Mouse (Mus musculus): Measurements from ENCODE around the gene Hist2h2aa1. TPM values are rescaled to one million over a fixed set of nuclear protein-coding genes. Genes with fewer than 3 reads are reported as not detected.

Hist2h2aa1 gene
- polyA plus RNA-seq, 1 experiment from 2014 or later: 14.4 TPM

DNA sequence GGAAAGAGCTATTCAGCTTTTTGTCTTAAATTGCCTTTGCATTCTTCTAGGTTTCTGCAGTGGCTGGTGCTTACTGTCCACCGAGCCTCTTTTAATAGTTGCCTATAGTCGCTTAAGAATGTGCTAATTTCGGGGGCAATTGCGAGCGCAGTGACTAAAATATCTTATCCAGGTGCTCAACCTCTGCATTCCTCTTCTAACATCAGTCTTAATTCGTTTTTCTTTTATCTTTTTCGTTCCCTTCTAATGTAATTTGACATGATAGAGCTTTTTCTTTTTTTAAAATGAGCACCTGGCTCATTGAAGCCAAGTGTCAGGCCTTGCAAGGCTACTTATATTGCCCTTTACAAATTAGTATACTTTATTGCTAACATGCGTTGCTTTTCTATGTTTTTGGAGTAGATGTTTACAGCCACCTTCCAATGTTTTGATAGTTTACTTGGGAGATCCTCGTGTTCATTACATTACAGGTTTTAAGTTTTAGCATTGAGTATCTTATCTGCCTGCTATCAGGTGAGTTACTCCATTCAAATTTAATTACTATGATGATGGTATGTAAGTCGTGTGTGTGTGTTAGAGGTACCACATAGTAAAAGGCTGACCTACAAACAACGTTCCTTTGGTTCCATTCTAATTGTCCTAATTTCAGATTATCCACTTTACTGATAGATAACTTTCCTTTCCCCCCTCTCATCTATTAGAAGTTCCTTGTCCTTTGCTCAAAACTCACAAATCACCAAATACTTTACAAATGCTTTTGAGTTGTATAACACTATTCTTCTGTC lies 2.3 kb downstream of the Hist2h2aa1 start:
- WGBS: 5% methylated on average over 11 of the region's 11 CpGs
- Histone ChIP-seq H3K36me3 (replicated peaks) (no peaks in the 10 kb centered on the region), H3K4me2 (peak overlapping the region; percentile 42), H3K27ac (no peak overlapping the region), H3K4me3 (peak overlapping the region; percentile 22), H3K9me3 (no peaks in the 10 kb centered on the region), H3K4me1 (peaks cover 15% of the 10 kb centered on the region), H3K27me3 (replicated peaks) (no peaks in the 10 kb centered on the region), H3K9ac (no peak overlapping the region)
- no peak for ATAC-seq (replicated peaks)

DNA sequence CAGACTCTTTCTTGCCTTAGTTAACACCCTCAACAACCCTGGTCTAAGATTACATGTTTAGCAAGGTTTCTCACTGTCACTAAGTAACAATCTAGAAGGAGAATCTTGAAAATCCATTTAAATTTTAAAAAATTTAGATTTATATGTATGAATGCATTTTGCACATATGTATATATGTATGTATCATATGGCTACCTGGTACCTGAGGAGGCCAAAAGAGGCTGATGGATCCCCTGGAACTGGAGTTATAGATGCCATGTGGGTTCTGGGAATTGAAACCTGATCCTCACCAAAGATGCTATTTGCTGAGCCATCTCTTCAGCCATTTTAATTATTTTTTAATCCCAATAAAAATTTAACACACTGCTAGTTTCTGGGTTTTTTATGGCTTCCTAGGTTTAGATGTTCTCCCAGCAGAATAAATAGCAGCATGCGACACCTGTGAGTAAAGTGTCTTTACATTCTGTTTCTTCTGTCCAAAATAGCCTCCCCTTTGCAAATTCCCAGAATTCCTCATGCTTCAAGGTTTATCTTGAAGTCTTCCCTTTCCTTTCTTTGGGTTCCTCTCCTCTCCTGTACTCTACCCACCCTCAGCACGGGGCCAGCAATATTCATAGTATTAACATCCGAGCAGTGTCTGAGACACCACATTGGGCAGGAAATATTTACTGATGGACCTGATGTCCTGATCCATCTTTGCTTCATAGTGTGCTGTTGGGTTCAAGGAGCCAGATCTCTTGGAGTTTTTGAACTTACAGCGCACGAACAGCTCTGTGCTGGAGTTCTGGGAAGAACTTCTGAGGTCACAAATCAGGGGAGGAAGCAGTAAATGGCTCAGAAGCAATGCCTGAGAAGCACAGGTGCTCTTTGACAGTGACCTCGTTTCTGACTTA lies 3.1 kb downstream of the Hist2h2aa1 start:
- Histone ChIP-seq H3K9me3 (no peaks in the 10 kb centered on the region), H3K4me2 (peak overlapping the region; percentile 42; the same call in 1 of the 2 replicates), H3K27ac (no peak overlapping the region), H3K27me3 (replicated peaks) (no peaks in the 10 kb centered on the region), H3K4me3 (no peak overlapping the region), H3K9ac (no peak overlapping the region), H3K4me1 (peaks cover 15% of the 10 kb centered on the region), H3K36me3 (replicated peaks) (no peaks in the 10 kb centered on the region)
- WGBS: 53% methylated on average over 6 of the region's 6 CpGs
- ATAC-seq (replicated peaks): no peak

GRCm38 (mm10) chr3:96249034-96249345 lies 3.7 kb downstream of the Hist2h2aa1 start:
- Histone ChIP-seq H3K9me3 (no peaks in the 10 kb centered on the region), H3K27ac (no peak overlapping the region), H3K4me3 (no peak overlapping the region), H3K4me2 (no peak overlapping the region), H3K4me1 (peaks cover 13% of the 10 kb centered on the region), H3K27me3 (replicated peaks) (no peaks in the 10 kb centered on the region), H3K36me3 (replicated peaks) (no peaks in the 10 kb centered on the region), H3K9ac (no peak overlapping the region)
- ATAC-seq (replicated peaks): no peak
- WGBS: 54% methylated on average over 4 of the region's 4 CpGs

- no peak for ATAC-seq (replicated peaks)
- no peak overlapping the region for H3K4me3 ChIP-seq
- H3K27me3 ChIP-seq (replicated peaks): no peaks in the 10 kb centered on the region
- H3K4me2 ChIP-seq: no peak overlapping the region
- H3K27ac ChIP-seq: no peak overlapping the region
- peaks cover 4% of the 10 kb centered on the region for H3K4me1 ChIP-seq
- no peak overlapping the region for H3K9ac ChIP-seq
- H3K36me3 ChIP-seq (replicated peaks): no peaks in the 10 kb centered on the region
- WGBS: 92% methylated on average over 3 of the region's 3 CpGs
- H3K9me3 ChIP-seq: no peaks in the 10 kb centered on the region
These were observed 5.6 kb downstream of the Hist2h2aa1 start for GRCm38 (mm10) chr3:96250890-96251289.

DNA sequence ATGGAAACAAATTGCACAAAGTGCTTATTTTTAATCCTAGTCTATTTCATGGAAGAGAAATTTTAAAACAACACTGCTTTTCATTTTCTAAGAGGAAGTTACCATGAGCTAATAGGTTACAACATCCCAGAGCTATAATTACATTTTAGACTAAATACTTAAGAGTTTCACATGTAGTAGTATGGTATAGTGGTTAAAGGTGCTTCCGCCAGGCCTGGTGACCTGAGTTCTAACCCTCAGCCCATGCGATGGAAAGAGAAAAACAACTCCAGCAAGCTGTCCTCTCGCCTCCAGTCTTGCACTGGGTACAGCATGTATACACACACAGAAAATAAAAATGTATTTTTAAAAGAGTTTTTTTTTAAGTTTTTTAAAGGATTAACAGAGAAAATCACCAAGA lies 6.5 kb downstream of the Hist2h2aa1 start:
- Histone ChIP-seq H3K4me2 (no peak overlapping the region), H3K4me3 (no peak overlapping the region), H3K36me3 (replicated peaks) (no peaks in the 10 kb centered on the region), H3K9me3 (no peaks in the 10 kb centered on the region), H3K27ac (no peak overlapping the region), H3K27me3 (replicated peaks) (no peaks in the 10 kb centered on the region), H3K9ac (no peak overlapping the region), H3K4me1 (peaks cover 4% of the 10 kb centered on the region)
- WGBS: 92% methylated on average over 3 of the region's 3 CpGs
- no peak for ATAC-seq (replicated peaks)

DNA sequence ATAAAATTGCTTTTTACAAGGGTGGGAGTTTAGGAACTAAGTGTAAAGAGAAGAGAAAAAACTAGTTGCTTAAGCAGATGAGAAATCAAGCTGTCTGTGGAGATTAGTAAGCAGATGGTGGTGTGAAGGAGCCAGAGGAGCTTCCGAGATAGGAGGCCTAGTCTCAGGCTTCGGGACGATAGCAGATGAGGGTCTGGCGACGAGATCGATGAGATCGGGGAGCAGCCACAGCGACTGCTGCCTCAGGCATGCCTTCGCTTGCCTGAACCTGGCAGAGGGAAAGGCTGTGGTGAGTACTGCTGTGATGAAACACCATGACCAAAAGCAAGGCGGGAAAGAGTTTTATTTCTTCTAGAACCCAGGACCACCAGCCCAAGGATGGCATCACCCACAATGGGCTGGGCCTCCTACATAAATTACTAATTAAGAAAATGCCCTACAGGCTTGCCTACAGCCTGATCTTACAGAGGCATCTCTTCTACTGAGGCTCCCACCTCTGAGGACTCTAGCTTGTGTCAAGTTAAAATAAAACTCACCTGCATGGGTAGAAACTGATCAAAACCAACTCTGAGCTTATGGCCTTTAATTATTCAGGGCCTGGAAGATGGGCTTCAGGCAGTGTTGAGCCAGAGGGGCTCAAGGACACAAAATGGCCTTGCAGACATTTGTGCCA lies 9.5 kb downstream of the Hist2h2aa1 start:
- no peak overlapping the region for H3K4me2 ChIP-seq
- H3K9ac ChIP-seq: no peak overlapping the region

DNA sequence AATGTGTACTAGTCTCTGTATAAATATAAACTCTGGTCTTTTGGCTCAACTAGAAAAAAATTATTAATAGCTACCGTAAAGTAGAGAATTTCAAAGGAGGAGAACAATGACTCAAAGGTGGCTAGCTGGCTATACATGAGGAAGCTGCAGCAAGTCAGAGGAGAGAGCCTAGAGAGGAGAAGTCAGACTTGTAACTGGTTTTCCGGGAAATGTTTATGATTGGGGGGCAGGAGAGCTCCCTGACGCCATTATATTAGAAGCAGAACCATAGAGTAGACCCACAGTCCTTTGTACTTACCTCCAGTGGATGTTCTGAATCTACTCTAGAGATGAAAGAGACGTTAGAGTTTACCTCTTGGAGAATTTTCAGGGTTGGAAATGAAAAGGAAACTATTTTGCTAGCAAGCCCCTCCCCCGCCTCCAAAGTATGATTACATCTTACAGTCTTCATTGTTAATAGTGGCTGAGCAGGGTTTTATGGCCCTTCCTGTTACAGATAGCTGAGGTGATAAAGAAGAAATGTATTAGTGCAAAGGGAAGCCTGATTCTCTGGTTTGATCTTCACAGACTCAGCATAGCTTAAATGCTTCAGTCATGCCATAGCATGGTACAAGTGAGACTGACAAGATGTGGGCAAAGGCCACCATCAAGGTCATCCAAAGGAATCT lies 10.8 kb downstream of the Hist2h2aa1 start:
- no peak overlapping the region for H3K27ac ChIP-seq
- H3K4me3 ChIP-seq: no peak overlapping the region
- H3K36me3 ChIP-seq (replicated peaks): no peaks in the 10 kb centered on the region
- no peak overlapping the region for H3K4me2 ChIP-seq
- no peak for ATAC-seq (replicated peaks)
- 84% methylated on average over 5 of the region's 5 CpGs for WGBS
- H3K9me3 ChIP-seq: no peaks in the 10 kb centered on the region
- peaks cover under 1% of the 10 kb centered on the region; the same call in 1 of the 2 replicates for H3K4me1 ChIP-seq
- no peaks in the 10 kb centered on the region for H3K27me3 ChIP-seq (replicated peaks)
- no peak overlapping the region for H3K9ac ChIP-seq

More for the DNA sequence above, 9.5 kb downstream of the Hist2h2aa1 start:
- no peak for ATAC-seq (replicated peaks)
- no peaks in the 10 kb centered on the region for H3K4me1 ChIP-seq
- H3K27me3 ChIP-seq (replicated peaks): no peaks in the 10 kb centered on the region
- H3K27ac ChIP-seq: no peak overlapping the region
- 49% methylated on average over 10 of the region's 10 CpGs for WGBS
- H3K9me3 ChIP-seq: no peaks in the 10 kb centered on the region
- H3K36me3 ChIP-seq (replicated peaks): no peaks in the 10 kb centered on the region
- H3K4me3 ChIP-seq: no peak overlapping the region

DNA sequence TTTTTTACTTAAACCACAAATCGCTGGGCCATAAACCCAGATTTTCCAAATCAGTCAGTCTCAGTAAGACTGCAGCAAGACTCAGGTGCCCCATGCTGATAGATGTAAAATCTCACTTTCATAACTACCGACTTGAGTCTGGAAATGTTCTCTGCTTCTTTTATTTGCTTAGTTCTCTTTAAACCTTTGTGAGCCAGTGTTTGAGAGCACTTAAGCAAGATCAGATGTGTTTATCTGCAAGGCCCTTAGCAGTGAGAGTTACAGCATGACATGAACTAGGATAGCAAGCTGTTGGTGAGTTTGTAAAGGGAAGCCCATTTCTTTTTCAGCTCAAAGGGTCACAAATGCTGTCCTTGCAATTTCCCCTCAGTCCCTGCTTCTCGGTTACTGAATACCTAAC lies 11.9 kb downstream of the Hist2h2aa1 start:
- H3K9ac ChIP-seq: no peak overlapping the region
- WGBS: 83% methylated on average over 3 of the region's 3 CpGs
- no peak overlapping the region for H3K4me3 ChIP-seq
- peaks cover 12% of the 10 kb centered on the region for H3K4me1 ChIP-seq
- no peaks in the 10 kb centered on the region for H3K36me3 ChIP-seq (replicated peaks)
- no peak for ATAC-seq (replicated peaks)
- H3K9me3 ChIP-seq: no peaks in the 10 kb centered on the region
- no peaks in the 10 kb centered on the region for H3K27me3 ChIP-seq (replicated peaks)
- no peak overlapping the region for H3K4me2 ChIP-seq
- no peak overlapping the region for H3K27ac ChIP-seq

DNA sequence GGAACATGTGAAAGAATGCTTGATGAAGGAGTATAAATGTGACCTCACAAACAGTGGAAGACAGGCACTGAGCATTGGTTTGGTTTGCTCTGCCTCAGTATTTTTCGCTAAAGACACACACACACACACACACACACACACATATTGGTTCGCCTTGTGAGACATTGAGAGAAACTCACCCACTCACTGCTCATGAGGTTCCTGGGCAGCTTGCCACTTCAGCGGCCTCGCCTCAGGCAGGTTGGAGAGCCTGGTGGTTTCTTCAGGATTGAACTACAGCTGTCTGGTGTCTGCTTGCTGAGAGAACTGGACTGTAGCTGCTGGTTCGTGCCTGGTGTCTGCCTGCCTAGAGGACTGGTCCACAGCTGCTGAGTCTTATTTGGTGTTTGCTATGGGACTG lies 14.9 kb downstream of the Hist2h2aa1 start:
- Histone ChIP-seq H3K36me3 (replicated peaks) (no peaks in the 10 kb centered on the region), H3K9me3 (no peaks in the 10 kb centered on the region), H3K9ac (no peak overlapping the region), H3K4me2 (no peak overlapping the region), H3K27me3 (replicated peaks) (no peaks in the 10 kb centered on the region), H3K4me3 (no peak overlapping the region), H3K4me1 (peaks cover 27% of the 10 kb centered on the region), H3K27ac (no peak overlapping the region)
- no peak for ATAC-seq (replicated peaks)
- 95% methylated on average over 5 of the region's 5 CpGs for WGBS

DNA sequence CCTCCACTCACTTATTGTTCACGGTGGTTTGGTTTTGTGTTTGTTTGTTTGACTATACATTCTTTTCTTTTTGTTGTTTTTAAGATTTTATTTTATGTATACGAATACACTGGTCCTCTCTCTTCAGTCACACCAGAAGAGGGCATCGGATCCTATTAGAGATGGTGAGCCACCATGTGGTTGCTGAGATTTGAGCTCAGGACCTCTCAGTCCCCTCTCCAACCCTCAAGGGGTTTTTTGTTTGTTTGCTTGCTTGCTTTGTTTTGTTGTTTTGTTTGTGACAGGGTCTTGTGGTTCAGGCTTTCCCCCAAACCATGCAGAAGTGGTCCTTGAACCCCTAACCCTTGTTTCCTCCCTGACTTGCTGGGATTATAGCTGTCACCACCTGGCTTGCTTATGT lies 16.3 kb downstream of the Hist2h2aa1 start:
- H3K9ac ChIP-seq: peak overlapping the region; percentile 74
- WGBS: 53% methylated on average over 3 of the region's 3 CpGs

GRCm38 (mm10) chr3:96262216-96262875 lies 17.0 kb downstream of the Hist2h2aa1 start:
- Histone ChIP-seq H3K36me3 (replicated peaks) (no peaks in the 10 kb centered on the region), H3K4me3 (peak overlapping the region; percentile 62), H3K27ac (peak overlapping the region; percentile 98), H3K9ac (peak overlapping the region; percentile 74), H3K9me3 (no peaks in the 10 kb centered on the region), H3K4me2 (peak overlapping the region; percentile 72), H3K4me1 (peaks cover 27% of the 10 kb centered on the region), H3K27me3 (replicated peaks) (no peaks in the 10 kb centered on the region)
- under 1% methylated on average over 19 of the region's 19 CpGs for WGBS
- peak; percentile 78 for ATAC-seq (replicated peaks)

More for the DNA sequence above, 16.3 kb downstream of the Hist2h2aa1 start:
- H3K4me2 ChIP-seq: peak overlapping the region; percentile 72
- H3K27me3 ChIP-seq (replicated peaks): no peaks in the 10 kb centered on the region
- H3K9me3 ChIP-seq: no peaks in the 10 kb centered on the region
- no peak for ATAC-seq (replicated peaks)
- H3K4me1 ChIP-seq: peaks cover 27% of the 10 kb centered on the region
- peak overlapping the region; percentile 62 for H3K4me3 ChIP-seq
- H3K27ac ChIP-seq: peak overlapping the region; percentile 98
- no peaks in the 10 kb centered on the region for H3K36me3 ChIP-seq (replicated peaks)
